Mouse (Mus musculus) heart, embryonic 16.5 days (tissue): ENCODE measurements at regions not wholly inside any gene's neighbourhood (a gene's known extent, or its start where the extent isn't known, plus 50 kb on each side); places are given as distances from the start of the nearest gene placed in this dataset.

Source experiments
- ATAC-seq: fragments of 200-750 bp; cut with Nextera tagmentation; replicated peaks from 2 replicates; pipeline ENCODE4 v1.8.0; 2017; ENCODE audit warnings: moderate number of reproducible peaks; ENCODE audit not compliant: insufficient read depth, low FRiP score; ENCODE audit errors: extremely low read depth
- H3K27ac ChIP-seq: fragments of 300-500 bp; sonication (generic); 2 replicates; pipeline ENCODE4 v1.5.1; 2014; ENCODE audit warnings: mild to moderate bottlenecking, low read length, control low read depth, moderate library complexity
- H3K27me3 ChIP-seq: fragments of 300-500 bp; sonication (generic); 2 replicates; pipeline ENCODE4 v1.6.1; 2014; ENCODE audit warnings: low read length, mixed read lengths; ENCODE audit not compliant: control insufficient read depth, insufficient read depth
- H3K36me3 ChIP-seq: fragments of 300-500 bp; sonication (generic); 2 replicates; pipeline ENCODE4 v1.6.1; 2014; ENCODE audit not compliant: control insufficient read depth, insufficient read depth
- H3K4me1 ChIP-seq: fragments of 300-500 bp; sonication (generic); 2 replicates; pipeline ENCODE4 v1.6.1; 2014; ENCODE audit warnings: low read length, mixed read lengths; ENCODE audit not compliant: control insufficient read depth, insufficient read depth
- H3K4me2 ChIP-seq: fragments of 300-500 bp; sonication (generic); 2 replicates; pipeline ENCODE4 v1.6.1; 2014; ENCODE audit warnings: low read depth, mild to moderate bottlenecking, control low read depth, low read length
- H3K4me3 ChIP-seq: fragments of 300-500 bp; sonication (generic); 2 replicates; pipeline ENCODE4 v1.5.1; 2014; ENCODE audit warnings: mild to moderate bottlenecking, control low read depth, low read length
- H3K9ac ChIP-seq: fragments of 300-500 bp; sonication (generic); 2 replicates; pipeline ENCODE4 v1.6.1; 2014; ENCODE audit warnings: low read length, control low read depth
- H3K9me3 ChIP-seq: fragments of 300-500 bp; sonication (generic); replicated peaks from 2 replicates; pipeline ENCODE4 v1.6.1; 2016; ENCODE audit warnings: low read length; ENCODE audit not compliant: control insufficient read depth
- WGBS: fragments of 180-500 bp; shearing (Covaris S2); extraction: QIAGEN DNeasy Blood & Tissue Kit; methylation state at CpG from one replicate; pipeline ENCODE4 v1.1.7; 2014; 5-methylcytosine and 5-hydroxymethylcytosine counted together

- WGBS, result 83% methylated on average over 4 of the region's 4 CpGs
- ATAC-seq, result no peak
- H3K4me3 ChIP-seq, result no peak overlapping the region
- H3K36me3 ChIP-seq, result no peaks in the 10 kb centered on the region
- no peaks in the 10 kb centered on the region for H3K27me3 ChIP-seq
- H3K9ac ChIP-seq, result no peak overlapping the region
- H3K9me3 ChIP-seq, result no peaks in the 10 kb centered on the region
- no peak overlapping the region for H3K4me2 ChIP-seq
- no peak overlapping the region for H3K27ac ChIP-seq
- no peaks in the 10 kb centered on the region for H3K4me1 ChIP-seq
Observed at GRCm38 (mm10) chr2:50571021-50571420, 274.4 kb upstream of the Mmadhc start.

GRCm38 (mm10) chr2:50569502-50570285 is 273.1 kb upstream of the Mmadhc start:
- Histone ChIP-seq H3K4me2 (no peak overlapping the region), H3K4me1 (no peaks in the 10 kb centered on the region), H3K9ac (no peak overlapping the region), H3K9me3 (no peaks in the 10 kb centered on the region), H3K27ac (no peak overlapping the region), H3K36me3 (no peaks in the 10 kb centered on the region), H3K27me3 (no peaks in the 10 kb centered on the region), H3K4me3 (no peak overlapping the region)
- 66% methylated on average over 7 of the region's 7 CpGs for WGBS
- ATAC-seq, result no peak

GRCm38 (mm10) chr2:50568777-50569501 is 272.3 kb upstream of the Mmadhc start:
- no peaks in the 10 kb centered on the region for H3K36me3 ChIP-seq
- no peak overlapping the region for H3K4me2 ChIP-seq
- no peaks in the 10 kb centered on the region for H3K4me1 ChIP-seq
- ATAC-seq, result no peak
- no peak overlapping the region for H3K27ac ChIP-seq
- no peaks in the 10 kb centered on the region for H3K9me3 ChIP-seq
- no peak overlapping the region for H3K4me3 ChIP-seq
- H3K9ac ChIP-seq, result no peak overlapping the region
- H3K27me3 ChIP-seq, result no peaks in the 10 kb centered on the region
- 63% methylated on average over 8 of the region's 8 CpGs for WGBS

- no peak overlapping the region for H3K27ac ChIP-seq
- no peaks in the 10 kb centered on the region for H3K4me1 ChIP-seq
- no peaks in the 10 kb centered on the region for H3K9me3 ChIP-seq
- WGBS, result 45% methylated on average over 1 of the region's 1 CpGs
- H3K4me3 ChIP-seq, result no peak overlapping the region
- H3K27me3 ChIP-seq, result no peaks in the 10 kb centered on the region
- no peak overlapping the region for H3K4me2 ChIP-seq
- H3K36me3 ChIP-seq, result no peaks in the 10 kb centered on the region
- ATAC-seq, result no peak
- no peak overlapping the region for H3K9ac ChIP-seq
Observed at GRCm38 (mm10) chr2:50567542-50567941, 270.9 kb upstream of the Mmadhc start.

- Histone ChIP-seq H3K4me3 (no peak overlapping the region), H3K36me3 (no peaks in the 10 kb centered on the region), H3K27ac (no peak overlapping the region), H3K27me3 (no peaks in the 10 kb centered on the region), H3K9me3 (no peaks in the 10 kb centered on the region), H3K9ac (no peak overlapping the region), H3K4me2 (no peak overlapping the region), H3K4me1 (no peaks in the 10 kb centered on the region)
- ATAC-seq, result no peak
Observed at GRCm38 (mm10) chr2:50554031-50554430, 257.4 kb upstream of the Mmadhc start.

GRCm38 (mm10) chr2:50552437-50552836 is 255.8 kb upstream of the Mmadhc start:
- Histone ChIP-seq H3K4me1 (no peaks in the 10 kb centered on the region), H3K4me3 (no peak overlapping the region), H3K9ac (no peak overlapping the region), H3K36me3 (no peaks in the 10 kb centered on the region), H3K27ac (no peak overlapping the region), H3K27me3 (no peaks in the 10 kb centered on the region), H3K4me2 (no peak overlapping the region), H3K9me3 (no peaks in the 10 kb centered on the region)
- 74% methylated on average over 2 of the region's 2 CpGs for WGBS
- no peak for ATAC-seq

GRCm38 (mm10) chr2:50549871-50550270 is 253.3 kb upstream of the Mmadhc start:
- H3K9me3 ChIP-seq, result no peaks in the 10 kb centered on the region
- no peak overlapping the region for H3K9ac ChIP-seq
- no peaks in the 10 kb centered on the region for H3K4me1 ChIP-seq
- no peaks in the 10 kb centered on the region for H3K27me3 ChIP-seq
- H3K36me3 ChIP-seq, result no peaks in the 10 kb centered on the region
- no peak overlapping the region for H3K27ac ChIP-seq
- ATAC-seq, result no peak
- H3K4me2 ChIP-seq, result no peak overlapping the region
- H3K4me3 ChIP-seq, result no peak overlapping the region
- 73% methylated on average over 8 of the region's 8 CpGs for WGBS

GRCm38 (mm10) chr2:50539741-50540441 is 243.3 kb upstream of the Mmadhc start:
- no peaks in the 10 kb centered on the region for H3K36me3 ChIP-seq
- 74% methylated on average over 2 of the region's 2 CpGs for WGBS
- H3K27me3 ChIP-seq, result no peaks in the 10 kb centered on the region

GRCm38 (mm10) chr2:50538068-50538467 is 241.5 kb upstream of the Mmadhc start:
- Histone ChIP-seq H3K4me1 (no peaks in the 10 kb centered on the region), H3K27me3 (no peaks in the 10 kb centered on the region), H3K4me3 (no peak overlapping the region), H3K9me3 (no peaks in the 10 kb centered on the region), H3K4me2 (no peak overlapping the region), H3K36me3 (no peaks in the 10 kb centered on the region), H3K9ac (no peak overlapping the region), H3K27ac (no peak overlapping the region)
- no peak for ATAC-seq
- 79% methylated on average over 5 of the region's 5 CpGs for WGBS

More at GRCm38 (mm10) chr2:50539741-50540441, 243.3 kb upstream of the Mmadhc start:
- Histone ChIP-seq H3K9ac (no peak overlapping the region), H3K9me3 (no peaks in the 10 kb centered on the region), H3K4me2 (no peak overlapping the region), H3K4me3 (no peak overlapping the region), H3K27ac (no peak overlapping the region), H3K4me1 (no peaks in the 10 kb centered on the region)
- ATAC-seq, result no peak
